Mouse (Mus musculus): ENCODE measurements around the gene Abca1.

DNA sequence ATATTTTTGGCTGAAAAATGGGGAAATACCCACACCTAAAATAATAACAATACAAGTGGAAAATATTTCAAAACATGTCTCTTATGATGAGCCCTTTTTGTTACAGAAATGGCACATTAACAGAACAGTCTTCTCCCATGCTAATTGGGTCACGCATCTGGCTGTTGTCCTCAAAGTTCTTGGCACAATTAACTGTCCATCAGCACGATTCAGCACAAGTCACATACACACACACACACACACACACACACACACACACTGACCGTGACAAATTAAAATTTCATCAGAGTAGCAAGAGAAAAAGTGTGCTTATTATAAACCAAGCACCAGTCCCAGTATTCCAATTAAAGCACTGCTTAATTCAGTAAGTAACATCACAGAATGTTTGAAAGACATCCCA, 55.1 kb downstream of the Abca1 start:
- TF ChIP-seq CTCF (conservative IDR thresholded peaks at IDR 0.05; ENCODE audit: insufficient read depth, insufficient read length, low read depth, low read length) (no peak), POLR2A (IDR thresholded peaks at IDR 0.05; ENCODE audit: low read depth, low read length) (no peak)
